ENCODE assay signal across 17 mouse cellular contexts in the genomic region with DNA sequence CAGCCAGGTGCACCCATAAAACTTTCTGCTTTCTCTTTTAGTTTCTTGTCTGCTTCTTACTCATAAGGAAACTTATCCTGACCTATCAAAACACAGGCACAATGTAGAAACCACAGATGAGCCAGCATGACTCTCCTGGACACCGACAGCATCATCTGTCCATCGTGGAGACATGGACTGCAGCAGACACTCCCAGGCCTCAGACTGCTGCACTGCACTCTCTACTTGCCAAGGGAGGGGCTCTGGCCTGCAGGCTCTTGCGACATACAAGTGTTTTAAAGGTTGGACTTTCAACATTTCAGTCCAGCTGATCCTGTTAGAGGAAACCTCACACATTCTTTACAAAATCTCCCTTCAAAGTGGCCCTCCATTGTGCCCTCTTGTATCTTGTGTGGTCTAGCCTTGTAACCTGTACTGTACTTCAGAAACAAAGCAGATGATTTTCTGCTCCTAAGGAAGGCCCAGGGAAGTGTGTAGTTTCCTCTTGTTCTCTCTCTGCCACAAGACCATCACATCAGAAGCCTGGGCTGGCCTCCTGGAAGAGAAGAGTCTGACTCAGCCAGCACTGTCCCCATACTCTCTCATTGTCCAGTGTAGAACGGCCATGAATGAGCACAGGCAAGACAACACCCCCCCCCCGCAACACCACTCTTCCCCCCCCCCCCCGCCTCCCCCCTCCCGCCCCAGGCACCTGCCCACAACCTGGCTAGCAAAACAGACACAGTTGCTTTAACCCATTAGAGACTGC. TPM values are rescaled to one million over a fixed set of nuclear protein-coding genes. Genes with fewer than 3 reads are reported as not detected.
DNase-seq lines count a peak whose midpoint lies in the region; ATAC-seq and TF ChIP-seq lines count a peak whose summit lies in the region.
"Had no signal": no experiment of that assay in that cellular context is flagged by ENCODE, and none has a peak within 500 bp of the region (broad histone marks: within the 10 kb centered on the region; RNA-seq: fewer than 3 reads in every experiment).

No protein-coding gene starts in this region.

- TF ChIP-seq CTCF in lung, adult 2 months (IDR thresholded peaks at IDR 0.05; ENCODE audit: insufficient read depth, low read length) = no peak

- 52% methylated on average over 7 of the region's 7 CpGs for WGBS in lung, adult 2 months

- no peak overlapping the region for H3K4me3 ChIP-seq in lung, adult 2 months (replicated peaks; ENCODE audit: extremely low read depth, low read depth, low read length)
- H3K4me3 ChIP-seq: embryonic facial prominence, embryonic 12.5 days; neural tube, embryonic 12.5 days had no signal

- TF ChIP-seq POLR2A in lung, adult 2 months (IDR thresholded peaks at IDR 0.05; ENCODE audit: borderline replicate concordance, extremely low read depth, low read depth, low read length) = no peak

- peak; percentile 64 for ATAC-seq in inflammation-experienced regulatory T-cells, adult 6 months
- no peak for ATAC-seq in frontal cortex, adult (ENCODE audit: low TSS enrichment)
- ATAC-seq: forebrain, embryonic 16.5 days had no signal

- DNase-seq in adrenal gland, postnatal 10 days = peak; percentile 49
- no peak for DNase-seq in adrenal gland, adult 8-10 months
- peak; percentile 58 to 67 for DNase-seq in lung, adult 18-20 months
- no peak for DNase-seq in lung, adult 2 months
- DNase-seq in naive thymus-derived CD4-positive, alpha-beta T cell, adult 2 months (ENCODE audit: low read depth) = peak; percentile 19
- DNase-seq in spleen, adult 12 weeks (ENCODE audit: low spot score) = no peak
- DNase-seq: B cell, adult 2 months; cerebellum, adult 11-12 months; kidney, postnatal 14 days had no signal

- peaks cover 9% of the 10 kb centered on the region for H3K4me1 ChIP-seq in lung, adult 2 months (ENCODE audit: control insufficient read depth, insufficient read depth, low read length)
- H3K4me1 ChIP-seq: embryonic facial prominence, embryonic 12.5 days had no signal

RNA-seq across cellular contexts. Expression of gene 1700019N19Rik, which starts 56.6 kb away (rescaled TPM):
- not detected for total RNA-seq in adrenal gland, postnatal 10 days (2021)
- total RNA-seq in adrenal gland, adult 8-10 months (2022) = under 1 TPM in 1 of 4 experiments, not detected in 3; 0.28 TPM
- not detected in 2 replicates for polyA plus RNA-seq in lung, adult 2 months (2012; rRNA removed)
- not detected for polyA plus RNA-seq in inflammation-experienced regulatory T-cells, adult 6 months (2017; shearing (Covaris generic))
- total RNA-seq: heart, postnatal 14 days; left cerebral cortex, postnatal 10 days had no signal
- polyA plus RNA-seq: forebrain, embryonic 16.5 days; macrophage; neural tube, embryonic 12.5 days had no signal

Comparison
In these comparisons a context has a peak if more than half of its experiments do, and no peak if none do; other contexts are left out.
1. DNase-seq: peak in adrenal gland, postnatal 10 days (single experiment), lung, adult 18-20 months (2 of 2) and naive thymus-derived CD4-positive, alpha-beta T cell, adult 2 months (single experiment); none in adrenal gland, adult 8-10 months (single experiment), lung, adult 2 months (single experiment) and spleen, adult 12 weeks (single experiment).